Mouse (Mus musculus) heart, adult 9 months (tissue): ENCODE results near the gene Mrps17.
"Not testable (repeated sequence)": the region's sequence is repeated elsewhere in the genome, so short reads cannot be mapped to it uniquely, and the experiment has no call there.

Experiments used
- DNase-seq, 2 experiments: peaks; one replicate each; pipeline ENCODE4 v3.0.0; 2022; ENCODE audit warnings: low spot score in 2 of 2

The Mrps17 gene

DNA sequence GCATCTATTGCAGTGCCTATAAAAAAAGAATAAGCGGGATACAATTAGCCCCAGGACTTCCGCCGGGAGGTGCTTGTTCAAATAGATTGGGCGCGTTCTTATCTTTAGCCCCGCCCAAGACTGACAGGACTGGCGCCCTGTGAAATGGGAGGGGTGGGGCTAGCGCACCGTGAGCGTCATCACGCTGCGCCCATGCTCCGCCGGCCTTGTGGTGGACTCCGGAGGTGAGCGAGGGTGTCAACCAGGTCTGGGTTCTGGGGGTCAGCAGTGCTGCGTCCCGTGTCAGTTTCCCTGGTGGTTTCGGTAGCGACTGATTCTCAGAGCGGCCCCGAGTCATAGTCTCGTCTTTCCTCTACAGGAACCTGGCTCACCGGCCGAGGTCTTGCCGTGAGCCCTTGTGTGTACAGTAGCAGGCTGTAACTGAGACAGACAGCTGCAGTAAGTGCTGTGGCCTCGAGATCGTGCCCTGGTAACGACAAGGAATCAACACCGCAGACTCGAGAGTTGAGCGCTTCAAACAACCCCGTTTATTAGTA is at the start of gene Mrps17:
TSS of gene Mrps17 (plus strand) at position 172 of the 536 bp plus-strand sequence.
- DNase-seq, result peak; percentile 94

DNA sequence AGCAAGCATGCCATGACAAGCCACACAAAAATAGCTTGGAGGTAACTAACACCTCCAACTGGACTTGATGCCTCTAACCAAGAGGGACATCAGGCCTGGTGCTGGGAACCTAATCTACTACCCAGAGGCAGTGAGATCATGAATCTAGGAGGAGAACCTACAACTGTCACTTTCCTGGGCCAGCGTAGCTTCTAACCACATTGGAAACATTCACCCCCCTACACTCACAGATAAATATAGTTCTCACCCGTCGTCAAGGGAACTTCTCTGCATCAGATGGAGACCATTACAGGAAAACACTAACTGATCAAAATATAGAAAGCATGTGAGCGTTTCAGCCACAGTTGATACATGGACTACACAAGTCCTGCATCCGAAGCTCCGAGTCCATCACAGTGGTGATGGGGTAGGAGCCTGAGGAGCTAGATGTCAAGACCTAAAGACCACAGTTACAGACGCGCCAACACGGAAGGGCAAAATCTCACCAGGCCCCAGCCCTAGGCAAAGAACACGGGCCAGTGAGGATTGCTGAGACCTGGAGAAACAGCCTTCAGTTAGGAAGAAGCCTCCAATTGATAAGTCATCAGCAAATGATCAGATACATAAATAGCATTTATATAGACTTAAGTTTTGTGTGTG is 48.9 kb upstream of the Mrps17 start:
- no peak for DNase-seq

DNA sequence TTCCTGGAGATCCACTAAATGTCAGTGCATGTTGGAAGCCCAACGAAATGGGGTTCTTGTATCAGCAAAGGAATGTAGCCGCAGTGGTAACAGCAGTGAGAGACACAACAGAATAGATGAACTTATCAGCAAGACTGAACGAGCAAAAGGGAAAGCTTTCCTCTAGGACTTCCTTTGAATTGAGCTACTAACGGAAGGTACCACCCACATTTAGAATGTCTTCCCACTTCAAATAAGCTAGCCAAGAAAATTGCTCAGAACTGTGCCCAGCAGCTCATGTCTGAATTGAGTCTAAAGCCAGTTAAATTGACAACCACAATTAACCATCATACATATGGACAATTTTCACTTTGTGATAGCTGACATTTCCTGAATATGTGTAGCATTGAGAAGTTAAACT is 47.4 kb upstream of the Mrps17 start:
- DNase-seq, result no peak

DNA sequence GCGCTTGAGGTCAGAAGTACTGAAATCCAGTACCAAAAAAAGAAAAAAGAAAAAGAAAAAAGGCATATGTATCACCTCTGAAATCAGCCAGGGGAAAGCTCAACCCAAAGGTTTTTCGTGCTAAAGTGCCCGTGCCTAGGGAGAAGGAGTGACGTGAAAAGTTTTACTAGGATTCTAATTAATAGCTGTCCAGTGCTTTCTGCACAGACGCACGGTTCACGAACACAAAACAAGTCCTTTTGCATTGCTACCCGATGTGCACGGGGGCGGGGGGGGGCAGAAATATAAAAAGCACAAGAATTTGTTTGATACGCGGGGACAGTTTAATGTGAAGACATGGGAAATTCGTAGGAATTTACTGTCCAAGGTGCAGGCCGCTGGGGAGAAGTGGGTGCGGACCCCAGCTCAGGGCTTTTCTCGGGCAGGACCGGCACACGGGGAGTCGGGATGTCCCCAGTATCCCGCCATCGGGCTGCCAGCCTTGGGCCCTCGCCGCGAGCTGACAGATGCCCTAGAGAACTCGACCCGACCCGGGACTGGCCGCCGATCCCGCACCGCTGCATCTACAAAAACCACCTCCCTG is 45.8 kb upstream of the Mrps17 start:
- DNase-seq, result no peak

DNA sequence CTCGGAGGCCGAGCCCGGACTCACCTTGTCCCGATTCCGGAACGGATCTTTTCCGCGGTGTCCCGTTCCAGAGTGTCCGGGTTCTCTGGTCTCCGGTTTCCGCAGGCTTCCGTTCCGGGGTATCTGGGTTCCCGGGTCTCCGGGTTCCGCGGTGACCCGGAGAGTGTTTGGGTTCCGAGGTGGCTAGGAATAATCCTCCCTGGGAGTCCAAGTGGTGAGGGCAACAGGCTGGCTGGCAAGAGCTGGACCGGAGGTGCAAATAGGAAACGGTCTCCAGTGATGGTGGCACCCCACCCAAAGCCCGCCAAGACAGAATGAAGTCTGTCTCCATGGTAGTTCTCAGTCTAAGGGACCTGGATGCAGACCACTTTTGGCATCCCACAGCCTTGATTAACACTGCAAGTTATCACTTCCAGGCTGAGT is 45.2 kb upstream of the Mrps17 start, which contains the start of gene Zfp11:
TSS of gene Zfp11 (minus strand) at position 64 of the 423 bp plus-strand sequence.
- DNase-seq, result peak; percentile 71 to 74

DNA sequence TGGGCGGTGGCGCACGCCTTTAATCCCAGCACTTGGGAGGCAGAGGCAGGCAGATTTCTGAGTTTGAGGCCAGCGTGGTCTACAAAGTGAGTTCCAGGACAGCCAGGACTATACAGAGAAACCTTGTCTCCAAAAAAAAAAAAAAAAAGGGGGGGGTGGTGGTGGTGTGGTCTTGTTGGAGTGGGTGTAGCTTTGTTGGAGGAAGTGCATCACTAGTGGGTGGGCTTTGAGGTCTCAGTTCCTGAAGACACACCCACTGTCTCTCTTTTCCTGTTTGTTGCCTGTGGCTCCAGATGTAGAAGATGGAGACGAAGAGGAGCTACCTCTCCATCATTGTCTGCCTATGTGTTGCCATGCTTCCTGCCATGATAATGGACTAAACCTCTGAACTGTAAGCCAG is 30.2 kb upstream of the Mrps17 start:
- DNase-seq, result not testable (repeated sequence)

DNA sequence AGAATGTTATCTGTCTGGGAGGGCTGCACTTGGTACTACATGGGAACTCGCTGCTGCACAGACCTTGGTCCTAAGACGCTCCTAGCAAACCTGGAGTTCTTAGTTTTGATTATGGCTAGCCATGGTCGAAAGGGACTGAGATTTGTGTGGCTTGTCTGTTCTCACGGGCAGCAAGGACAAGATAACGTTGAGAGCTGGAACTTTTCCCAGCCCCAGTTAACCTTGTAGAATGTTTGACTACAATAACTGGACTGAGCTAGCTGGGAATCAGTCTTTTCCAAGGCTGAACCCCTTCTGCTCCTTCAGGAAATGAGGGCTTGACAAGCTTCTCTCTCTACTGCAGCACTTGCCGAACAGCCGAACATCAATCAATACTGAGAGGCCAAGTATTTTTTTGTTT is 27.7 kb upstream of the Mrps17 start:
- DNase-seq, result no peak

DNA sequence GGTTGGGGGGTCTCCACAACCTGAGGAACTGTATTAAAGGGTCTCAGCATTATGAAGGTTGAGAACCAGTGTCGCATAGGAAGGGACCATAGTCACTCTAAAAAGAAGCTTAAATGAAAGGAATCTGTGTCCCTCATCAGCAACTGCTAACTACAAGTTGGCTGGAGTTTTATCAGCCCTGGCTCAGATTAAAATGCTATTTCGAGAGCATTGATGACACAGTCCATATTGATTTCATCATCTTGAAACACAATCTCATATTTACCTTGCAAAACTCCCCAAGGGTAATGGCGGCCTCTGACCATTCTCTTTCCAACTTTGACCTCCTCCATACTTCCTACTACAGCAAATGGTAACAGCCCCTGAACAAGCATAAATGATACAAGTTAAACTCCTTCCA is 24.8 kb upstream of the Mrps17 start:
- DNase-seq, result no peak

DNA sequence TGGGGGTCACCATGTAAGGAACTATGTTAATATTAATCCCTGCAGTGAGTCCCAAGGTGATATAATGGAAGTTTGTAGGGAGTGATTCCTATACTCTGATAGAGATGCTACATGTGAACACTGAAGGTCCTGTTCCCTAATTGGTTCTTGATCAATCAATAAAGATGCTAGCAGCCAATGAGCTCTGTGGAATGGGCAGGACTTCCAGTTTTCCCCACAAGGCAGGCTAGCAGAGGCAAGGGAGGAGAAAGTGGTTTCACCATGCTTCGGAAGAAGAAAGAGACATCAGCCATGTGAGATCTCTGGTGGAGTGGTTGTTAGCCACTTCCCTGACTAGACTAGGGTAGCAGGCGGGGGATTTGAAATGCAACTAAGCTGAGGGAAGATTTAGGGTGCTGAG is 14.8 kb upstream of the Mrps17 start:
- DNase-seq, result no peak

DNA sequence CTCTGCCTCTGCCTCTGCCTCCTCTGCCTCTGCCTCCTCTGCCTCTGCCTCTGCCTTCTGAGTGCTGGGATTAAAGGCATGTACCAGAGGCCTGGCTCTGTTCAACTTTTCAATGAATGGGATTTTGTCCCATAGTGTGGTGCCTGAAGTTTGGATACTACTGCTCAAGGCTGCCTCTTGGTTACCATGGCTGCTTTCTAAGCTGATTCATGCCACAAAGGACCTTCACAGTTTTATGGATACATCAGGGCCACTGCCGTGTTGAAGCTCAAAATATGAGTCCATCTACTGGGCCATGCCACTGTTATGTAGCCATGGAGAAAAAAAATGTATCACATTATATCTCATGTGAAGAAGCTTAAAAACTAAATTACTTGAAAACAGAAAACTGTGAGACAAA is 13.6 kb upstream of the Mrps17 start:
- DNase-seq, result no peak

DNA sequence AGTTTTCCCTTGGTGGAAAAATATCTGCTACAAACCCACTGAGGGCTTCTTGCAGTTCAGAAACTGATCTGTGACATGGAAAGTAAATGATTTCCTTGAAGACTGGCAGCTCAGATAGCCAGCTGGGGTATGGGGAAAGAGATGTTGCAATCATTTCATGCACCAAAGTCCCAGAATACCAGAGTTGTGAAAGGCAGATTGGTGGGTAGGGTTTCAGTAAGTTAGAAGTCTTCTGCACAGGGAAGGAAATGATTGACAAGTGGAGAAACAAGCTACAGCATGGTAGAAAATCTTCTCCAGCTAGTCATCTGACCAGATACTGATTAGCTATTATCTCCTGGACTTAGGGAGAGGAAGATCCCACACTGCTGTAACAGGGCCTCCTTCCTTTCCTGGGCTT is 11.9 kb upstream of the Mrps17 start:
- DNase-seq, result no peak

DNA sequence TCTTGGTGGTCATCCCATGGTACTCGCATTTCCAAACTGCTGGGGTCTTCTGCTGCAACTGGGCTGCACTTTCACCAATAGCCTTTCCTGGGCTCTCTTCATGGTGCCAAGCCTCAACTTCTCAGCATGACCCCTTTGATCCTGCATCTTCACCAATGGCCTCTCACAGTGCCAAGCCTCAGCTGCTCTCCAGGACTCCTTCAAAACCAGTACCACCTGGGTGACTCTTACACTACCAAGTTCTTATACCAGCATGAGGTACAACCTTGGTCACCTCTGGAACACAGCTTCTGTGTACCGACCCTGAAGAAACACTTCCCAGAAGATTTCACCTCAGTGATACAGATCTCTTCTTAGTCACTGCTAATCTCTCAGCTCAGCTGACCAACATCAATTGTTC is 6.9 kb upstream of the Mrps17 start, which contains the start of gene Sept14:
TSS of gene Sept14 (minus strand) at position 101 of the 400 bp plus-strand sequence.
- DNase-seq, result no peak

DNA sequence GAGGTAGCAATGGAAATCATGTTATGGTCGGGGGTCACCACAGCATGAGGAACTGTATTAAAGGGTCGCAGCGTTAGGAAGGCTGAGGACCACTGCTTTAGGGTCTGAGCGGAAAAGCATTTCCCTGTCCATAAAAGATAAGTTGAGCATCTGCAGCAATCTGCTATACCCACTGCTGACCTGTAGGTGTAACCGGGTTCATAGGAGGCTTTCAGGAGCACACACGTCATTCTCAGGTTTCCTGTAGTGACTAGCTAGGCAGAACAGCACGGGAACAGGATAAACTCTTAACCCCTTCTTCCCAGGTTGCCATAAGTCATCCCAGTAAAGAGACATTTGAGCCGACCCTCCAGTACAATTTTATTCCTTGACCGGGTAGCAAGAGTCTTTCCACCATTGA is 1.7 kb downstream of the Mrps17 start:
- DNase-seq, result no peak

DNA sequence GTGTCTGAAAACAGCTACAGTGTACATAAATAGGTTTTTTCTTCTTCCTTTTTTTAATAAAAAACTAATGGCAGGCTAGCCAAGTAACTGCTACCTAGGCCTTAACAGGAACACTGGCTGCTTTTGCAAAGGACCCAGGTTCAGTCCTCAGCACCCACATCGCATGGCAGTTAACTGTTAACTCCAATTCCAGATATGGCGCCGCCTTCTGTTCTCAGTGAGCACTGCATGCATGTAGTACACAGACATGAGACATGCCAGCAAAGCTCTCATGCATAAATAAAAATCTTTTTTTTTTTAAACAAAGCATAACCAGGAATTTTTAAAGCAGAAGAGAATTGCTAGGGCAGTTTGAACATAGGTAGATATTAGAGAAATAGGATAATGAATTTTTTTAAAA is 4.9 kb downstream of the Mrps17 start:
- no peak for DNase-seq

DNA sequence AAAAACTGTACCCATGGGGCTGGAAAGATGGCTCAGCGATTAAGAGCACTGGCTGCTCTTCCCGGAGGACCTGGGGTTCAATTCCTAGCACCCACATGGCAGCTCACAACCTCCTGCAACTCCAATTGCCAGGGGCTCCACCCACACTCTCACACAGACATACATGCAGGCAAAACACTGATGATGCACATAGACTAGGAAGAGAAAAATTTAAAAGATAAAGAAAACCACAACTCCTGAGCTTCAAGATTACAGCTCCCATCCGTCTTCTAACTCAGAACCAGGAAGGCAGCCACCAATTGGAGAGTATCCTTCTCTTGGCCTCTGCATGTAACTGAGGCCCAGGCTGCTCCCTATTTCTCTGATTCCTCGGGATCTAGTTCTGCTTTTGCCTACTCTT is 9.0 kb downstream of the Mrps17 start:
- no peak for DNase-seq

DNA sequence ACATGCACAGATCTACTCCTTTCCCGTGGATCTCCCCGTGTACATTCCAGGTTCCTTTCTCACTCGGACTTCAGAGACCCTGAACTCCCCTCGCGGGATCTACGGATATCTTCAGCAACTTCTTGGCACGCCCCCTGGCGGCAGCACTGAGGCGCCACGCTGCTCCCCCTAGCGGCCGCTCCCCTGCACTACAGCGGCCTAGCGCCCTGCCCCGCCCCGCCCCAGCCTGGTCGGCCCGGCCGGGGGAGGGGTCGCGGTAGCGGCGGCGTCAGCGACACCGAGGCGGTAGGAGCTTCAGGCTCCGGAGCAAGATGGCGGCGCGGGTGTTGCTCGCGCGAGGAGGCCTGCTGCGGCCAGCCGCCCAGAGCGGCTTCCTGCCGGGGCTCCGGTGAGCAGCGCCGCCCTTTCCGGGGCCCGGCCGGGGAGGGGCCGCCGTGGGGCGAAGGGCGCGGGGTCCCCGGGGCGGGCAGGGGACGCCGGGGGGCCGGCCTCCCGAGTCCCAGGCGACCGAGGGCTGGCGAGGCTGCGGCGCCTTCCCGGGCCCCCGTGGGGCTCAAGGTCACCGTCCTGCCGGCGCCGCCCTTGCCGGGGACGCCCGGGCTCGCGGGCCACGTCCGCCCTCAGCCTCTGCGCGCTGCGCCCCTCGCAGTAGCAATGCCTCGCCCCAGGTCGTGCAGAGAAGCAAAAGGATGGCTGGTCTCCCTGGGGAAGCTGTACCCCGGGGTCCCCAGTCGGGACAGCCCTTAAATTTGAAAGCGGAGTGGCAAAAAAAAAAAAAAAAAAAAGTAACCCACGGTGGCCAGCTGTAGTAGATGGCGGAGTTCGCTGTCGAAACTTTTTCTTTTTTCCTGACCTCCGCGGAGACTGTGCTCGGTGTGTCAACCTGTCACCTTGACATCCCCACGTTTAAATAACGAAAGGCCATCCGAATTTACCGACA is 9.8 kb downstream of the Mrps17 start, which contains the start of gene Nipsnap2:
TSS of gene Nipsnap2 (plus strand) at position 230 of the 940 bp plus-strand sequence.
- peak; percentile 93 for DNase-seq

DNA sequence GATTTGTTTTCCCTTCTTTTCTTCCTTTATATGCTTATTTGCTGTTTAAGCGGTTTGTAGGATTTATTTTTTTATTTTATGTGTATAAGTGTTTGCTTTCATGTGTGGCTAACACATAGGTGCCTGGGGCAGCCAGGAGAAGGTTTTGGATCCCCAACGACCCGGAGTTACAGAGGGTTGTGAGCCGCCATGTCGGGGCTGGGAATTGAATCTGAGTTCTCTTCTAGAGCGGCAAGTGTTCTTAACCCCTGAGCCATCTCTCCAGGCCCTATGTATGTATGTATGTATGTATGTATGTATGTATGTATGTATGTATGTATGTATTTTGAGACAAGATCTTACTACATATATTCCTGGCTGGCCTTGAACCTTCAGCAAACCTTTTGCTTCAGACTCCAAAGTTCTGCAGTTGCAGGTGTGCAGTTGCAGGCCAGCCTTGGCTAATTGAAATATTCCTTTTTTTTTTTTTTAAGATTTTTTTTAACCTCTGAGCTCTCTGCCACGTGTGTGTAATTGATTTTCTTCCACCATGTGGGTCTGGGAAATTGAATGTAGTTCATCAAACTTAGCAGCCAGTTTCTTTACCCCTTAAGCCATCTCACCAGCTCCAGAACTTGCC is 10.6 kb downstream of the Mrps17 start:
- DNase-seq, result peak in 1 of 2 experiments; percentile 22

DNA sequence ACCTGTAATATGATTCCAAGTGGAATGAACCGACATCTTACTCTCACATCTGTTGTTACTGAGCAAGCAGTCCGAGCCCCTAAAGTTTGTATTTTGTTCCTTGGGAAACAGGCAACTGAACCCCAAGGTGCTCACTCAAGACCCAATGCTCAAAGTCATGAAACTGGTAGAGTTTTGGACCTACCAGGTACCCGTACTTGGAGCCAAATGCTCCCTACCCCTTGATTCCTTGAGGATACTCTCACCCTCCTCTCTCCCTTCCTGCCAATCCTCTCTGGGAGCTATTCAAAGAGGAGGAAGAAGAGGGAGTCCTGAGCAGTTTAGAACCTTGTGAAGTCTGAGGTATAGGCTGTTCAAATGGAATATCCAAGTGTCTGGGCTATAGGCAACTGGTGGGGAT is 11.5 kb downstream of the Mrps17 start:
- no peak for DNase-seq

DNA sequence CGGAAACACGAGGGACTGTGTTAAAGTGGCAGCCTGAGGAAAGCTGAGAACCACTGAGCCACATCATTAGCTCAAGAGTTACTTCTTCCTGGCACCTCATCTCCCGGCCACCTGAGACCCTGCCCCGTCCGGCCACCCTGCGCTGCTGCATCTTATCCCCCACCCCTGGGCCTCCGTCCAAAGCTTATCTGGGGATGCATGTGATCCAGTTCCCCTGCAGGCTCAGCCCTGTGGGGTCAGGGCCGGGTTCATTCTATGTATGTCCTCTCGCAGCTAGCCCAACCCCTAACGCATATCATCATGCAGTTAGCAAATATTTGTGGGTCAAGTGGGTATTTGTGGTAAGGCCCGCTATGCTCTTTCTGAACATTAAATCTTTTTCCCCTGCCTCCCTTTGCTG is 14.0 kb downstream of the Mrps17 start:
- peak; percentile 16 to 49 for DNase-seq

DNA sequence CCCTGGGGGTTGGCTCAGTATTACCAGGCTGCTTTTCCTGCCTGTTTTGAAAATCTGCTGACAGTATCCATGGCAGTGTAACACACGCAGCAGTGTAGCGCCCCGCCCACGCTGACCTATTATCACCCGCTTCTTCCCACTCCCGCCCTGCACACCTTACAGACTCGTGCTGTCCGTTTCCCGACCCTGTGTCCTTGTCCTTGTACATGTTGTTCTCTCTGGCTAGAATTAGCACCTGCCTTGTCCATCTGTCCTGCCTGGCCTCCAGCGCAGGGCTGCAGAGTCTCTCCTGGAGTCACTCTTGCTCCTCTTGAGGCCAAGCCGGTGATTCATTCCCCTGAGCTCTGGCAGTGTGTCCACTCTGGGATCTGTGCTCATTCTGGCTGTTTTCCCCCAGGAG is 15.0 kb downstream of the Mrps17 start:
- peak; percentile 77 to 79 for DNase-seq

DNA sequence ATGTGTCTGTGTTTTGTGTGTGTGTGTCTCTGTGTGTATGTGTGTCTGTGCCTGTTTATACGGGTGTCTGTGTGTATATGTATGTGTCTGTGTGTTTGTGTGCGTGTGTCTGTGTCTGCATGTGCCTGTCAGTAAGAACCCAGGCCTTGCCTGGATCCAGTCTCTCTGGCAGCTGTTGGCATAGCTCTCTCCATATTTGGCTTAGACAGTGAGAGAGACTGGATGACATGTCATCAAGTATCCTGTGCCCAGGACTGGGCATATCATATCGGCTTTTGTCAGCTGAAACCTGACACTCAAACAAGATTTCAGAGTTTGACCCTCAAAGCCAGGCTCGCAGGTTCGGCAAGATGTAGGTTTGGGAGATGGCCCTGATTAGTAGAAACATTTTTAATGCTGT is 15.7 kb downstream of the Mrps17 start:
- peak; percentile 66 to 74 for DNase-seq

DNA sequence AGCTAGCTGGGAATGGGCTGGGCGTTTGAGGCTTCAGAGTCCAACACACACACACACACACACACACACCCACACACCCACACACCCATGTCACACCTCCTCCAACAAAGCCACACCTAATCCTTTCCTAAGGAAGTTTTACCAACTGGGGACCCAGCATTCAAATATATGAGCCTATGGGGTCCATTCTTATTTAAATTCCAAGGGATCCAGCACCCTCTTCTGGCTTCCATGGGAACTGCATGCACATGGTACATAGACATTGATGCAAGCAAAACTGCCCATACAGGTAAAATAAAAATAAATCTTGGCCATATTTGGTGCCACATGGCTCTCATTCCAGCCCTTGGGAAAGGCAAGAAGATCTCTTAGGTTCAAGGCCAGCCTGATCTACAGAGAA is 25.7 kb downstream of the Mrps17 start:
- no peak for DNase-seq
